Mouse (Mus musculus): ENCODE results near the gene Gm47791. TPM values are rescaled to one million over a fixed set of nuclear protein-coding genes. Genes with fewer than 3 reads are reported as not detected.

Gene Gm47791
- total RNA-seq (2021) (not detected), polyA plus RNA-seq (2012; rRNA removed) (not detected in 2 replicates)
- long read RNA-seq, result 0 reads

- no peak for DNase-seq
These were observed at the start of gene Gm47791 for GRCm38 (mm10) chr1:82771022-82771586. TSS of gene Gm47791 (minus strand) at chr1:82771243.

GRCm38 (mm10) chr1:82820626-82821186, 49.7 kb upstream of the Gm47791 start:
- DNase-seq, result no peak

DNA sequence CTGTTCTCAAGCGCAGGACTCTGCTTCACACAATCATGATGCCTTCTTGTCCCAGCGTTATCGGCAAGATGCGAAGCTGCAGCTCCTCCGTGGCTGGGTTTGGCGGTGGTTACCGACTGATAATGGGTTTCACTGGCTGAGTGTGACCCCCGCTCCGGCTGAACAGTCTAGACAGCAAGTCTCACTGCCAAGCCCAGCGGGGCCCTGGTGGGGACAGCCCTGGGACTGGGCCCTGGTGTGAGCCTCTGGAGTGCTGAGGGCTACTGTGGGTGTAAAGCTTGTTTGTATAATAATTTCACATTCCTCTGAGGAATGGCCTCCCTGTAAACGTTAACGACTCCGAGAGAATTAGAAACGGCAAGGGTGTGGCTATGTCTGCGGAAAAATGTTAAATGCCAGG, 49.1 kb upstream of the Gm47791 start:
- DNase-seq, result no peak

DNA sequence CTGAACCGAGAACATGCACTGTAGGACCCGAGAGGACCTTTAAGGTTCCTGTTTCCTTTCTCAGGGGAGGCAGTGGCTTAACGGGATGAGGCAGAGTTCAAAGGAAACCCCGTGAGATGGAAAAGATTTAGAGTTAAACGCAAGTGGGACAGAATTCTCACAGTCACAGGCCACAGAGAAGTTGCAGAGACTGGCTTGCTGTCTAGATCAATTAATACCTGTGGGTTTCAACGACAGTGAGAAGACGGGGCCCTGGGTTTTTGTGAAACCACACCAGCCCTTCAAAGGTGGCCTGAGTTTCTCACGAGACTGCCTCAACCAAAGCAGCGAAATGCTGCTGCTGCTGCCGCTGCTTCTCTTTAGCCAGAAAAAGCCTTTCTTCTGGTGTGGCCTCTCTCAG, 48.3 kb upstream of the Gm47791 start:
- DNase-seq, result no peak

- peak; percentile 28 for DNase-seq
These were observed 45.1 kb upstream of the Gm47791 start for GRCm38 (mm10) chr1:82815941-82816716.

GRCm38 (mm10) chr1:82811766-82812165, 40.7 kb upstream of the Gm47791 start:
- peak; percentile 81 for DNase-seq

- DNase-seq, result no peak
These were observed 37.5 kb upstream of the Gm47791 start for GRCm38 (mm10) chr1:82808564-82808963.

- DNase-seq, result no peak
These were observed 36.2 kb upstream of the Gm47791 start for GRCm38 (mm10) chr1:82807206-82807605.

DNA sequence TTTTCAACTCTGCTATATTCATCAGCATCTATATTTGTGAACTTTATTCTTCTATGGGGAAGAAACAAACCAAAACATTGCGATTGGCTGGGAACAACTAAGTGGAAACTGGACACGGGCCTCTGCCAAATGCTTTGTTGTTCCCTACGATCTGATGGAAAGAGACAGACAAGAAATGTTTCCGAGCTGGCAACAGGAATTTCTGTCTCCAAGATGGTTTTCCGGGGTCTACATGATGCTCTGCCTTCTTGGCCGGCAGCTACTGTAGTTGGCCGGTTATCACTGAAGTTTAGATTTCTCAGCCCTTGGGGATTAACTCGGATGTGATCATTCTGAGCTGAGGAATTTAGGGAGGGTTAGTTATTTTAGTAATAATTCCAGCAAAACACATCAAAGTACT, 35.3 kb upstream of the Gm47791 start:
- no peak for DNase-seq

- no peak for DNase-seq
These were observed 33.0 kb upstream of the Gm47791 start for GRCm38 (mm10) chr1:82804059-82804458.

DNA sequence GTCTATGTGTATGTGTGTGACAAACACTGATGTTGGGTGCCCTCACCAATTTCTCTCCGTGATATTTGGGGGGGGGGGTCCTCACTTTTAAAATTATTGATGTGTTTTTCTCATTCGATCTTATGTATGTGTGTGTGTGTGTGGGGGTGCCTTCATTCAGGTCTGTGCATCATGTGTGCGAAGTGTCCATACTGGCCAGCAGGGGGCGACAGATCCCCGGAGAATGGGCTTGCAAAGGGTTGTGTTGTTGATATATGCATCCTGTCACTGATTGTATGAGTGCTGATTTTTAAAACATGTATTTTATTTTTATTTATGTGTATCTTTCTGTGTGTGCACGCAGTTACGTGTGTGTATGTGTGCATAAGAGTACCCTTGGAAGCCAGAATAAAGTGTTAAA, 32.6 kb upstream of the Gm47791 start:
- DNase-seq, result no peak

- no peak for DNase-seq
These were observed 30.2 kb upstream of the Gm47791 start for GRCm38 (mm10) chr1:82801105-82801783.

GRCm38 (mm10) chr1:82798922-82799321, 27.9 kb upstream of the Gm47791 start:
- peak; percentile 29 for DNase-seq

GRCm38 (mm10) chr1:82798304-82798703, 27.3 kb upstream of the Gm47791 start:
- peak; percentile 68 for DNase-seq

DNA sequence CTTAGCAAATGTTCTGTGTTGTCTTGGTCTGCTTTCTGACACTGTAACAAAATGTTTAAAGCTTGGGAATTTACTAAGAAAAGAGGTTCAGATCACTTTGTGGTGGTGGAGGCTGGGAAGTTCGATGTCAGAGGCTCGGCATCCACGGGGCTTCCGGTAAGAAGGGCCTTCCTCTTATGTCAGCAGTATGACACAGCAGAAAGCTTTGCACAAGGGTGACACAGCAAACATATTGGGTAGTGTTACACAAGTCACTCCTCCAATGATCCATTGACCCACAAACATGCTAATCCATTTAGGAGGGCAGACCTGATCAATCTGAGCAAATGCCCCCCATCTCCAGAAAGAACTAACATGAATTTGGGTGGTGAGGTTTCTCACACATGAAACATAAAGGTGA, 26.0 kb upstream of the Gm47791 start:
- DNase-seq, result no peak

DNA sequence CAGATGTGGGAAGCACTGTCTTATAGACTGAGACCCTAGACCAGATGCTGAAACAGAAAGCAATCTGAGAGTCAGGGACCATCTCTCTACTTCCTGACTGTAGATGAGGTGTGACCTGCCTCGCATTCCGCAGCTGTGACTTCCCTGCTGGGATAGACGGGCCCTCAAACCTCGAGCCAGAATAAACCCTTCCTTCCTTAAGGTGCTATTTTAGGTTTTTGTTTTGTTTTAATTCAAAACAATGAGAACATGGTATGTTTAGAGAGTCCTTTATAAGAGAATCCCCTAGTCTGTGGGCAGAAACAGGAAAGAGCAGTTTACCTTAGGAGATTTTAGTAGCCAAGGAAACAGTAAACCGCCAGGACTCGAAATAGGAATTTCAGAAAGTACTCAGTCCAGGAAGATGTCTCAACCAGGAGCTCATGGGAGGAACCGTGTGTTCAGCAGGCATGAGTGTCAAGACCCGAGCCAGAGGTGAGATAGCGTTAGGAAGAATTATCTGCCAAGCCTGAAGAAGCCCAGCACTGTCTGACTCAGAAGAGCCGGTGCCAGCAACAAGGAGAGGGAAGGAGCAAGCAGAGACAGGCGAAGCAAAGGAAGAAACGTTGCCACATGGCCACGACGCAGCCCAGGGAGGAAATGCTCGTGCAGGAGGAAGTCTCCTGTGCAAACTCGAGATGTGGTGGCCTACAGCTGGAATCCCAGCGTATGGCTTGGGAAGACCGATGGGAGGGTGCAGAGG, 24.8 kb upstream of the Gm47791 start:
- DNase-seq, result peak; percentile 34

DNA sequence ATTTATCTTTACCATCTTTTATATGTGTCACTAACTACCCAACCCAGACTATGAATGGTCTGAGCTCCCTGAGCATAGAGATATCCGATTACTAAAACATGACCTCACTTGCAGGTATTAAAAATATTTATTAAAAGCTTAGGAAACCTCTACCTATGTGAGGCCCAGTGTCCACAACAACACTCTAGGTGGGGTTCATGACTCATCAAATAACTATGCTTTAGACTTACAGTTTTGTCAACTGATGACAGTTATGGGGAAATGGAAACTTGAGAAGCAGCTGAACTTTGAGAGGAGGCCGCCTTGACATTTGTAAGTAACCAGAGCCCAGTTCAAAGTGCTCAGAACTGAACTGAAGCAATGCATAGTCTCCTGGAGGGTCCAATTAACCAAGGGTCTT, 24.2 kb upstream of the Gm47791 start:
- DNase-seq, result no peak

GRCm38 (mm10) chr1:82793986-82794385, 22.9 kb upstream of the Gm47791 start:
- DNase-seq, result no peak

DNA sequence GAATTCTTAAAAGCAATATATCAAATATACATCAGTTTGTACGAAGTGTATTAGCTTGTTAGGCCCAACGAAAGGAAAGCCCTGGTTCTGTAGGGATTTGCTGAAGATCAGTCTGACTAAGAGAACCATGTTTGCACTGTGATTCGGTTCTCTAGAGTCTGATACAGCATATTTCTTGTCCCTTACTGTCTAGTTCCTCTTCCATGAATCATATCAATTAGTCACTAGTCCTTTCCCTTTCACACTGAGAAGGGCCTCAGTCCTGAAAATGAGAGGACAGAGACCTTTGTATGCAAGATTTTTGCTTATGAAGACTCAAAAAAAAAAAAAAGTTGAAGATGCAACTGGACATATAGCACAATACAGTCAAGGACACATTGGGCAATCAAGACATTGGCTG, 22.1 kb upstream of the Gm47791 start:
- no peak for DNase-seq

GRCm38 (mm10) chr1:82792238-82792637, 21.2 kb upstream of the Gm47791 start:
- DNase-seq, result no peak

- DNase-seq, result no peak
These were observed 20.1 kb upstream of the Gm47791 start for GRCm38 (mm10) chr1:82791105-82791504.

DNA sequence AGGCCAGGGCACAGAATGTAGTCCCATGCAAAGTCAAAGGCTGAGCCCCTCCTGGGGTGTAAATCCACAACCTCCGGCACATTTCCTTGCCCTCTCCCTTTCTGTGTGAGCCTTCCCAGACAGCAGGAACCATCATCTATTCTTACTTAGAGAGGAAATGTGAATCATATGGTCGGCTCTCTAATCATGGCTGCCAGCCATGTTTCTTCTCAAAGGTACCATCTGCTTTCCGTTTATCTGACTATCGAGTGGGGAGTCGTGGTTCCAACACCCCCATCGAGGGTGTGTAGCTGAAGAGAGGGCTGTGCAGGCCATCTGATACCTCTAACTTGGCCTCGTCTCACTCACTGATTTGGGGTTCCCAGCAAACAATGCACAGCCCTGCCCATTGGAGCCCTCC, 17.0 kb upstream of the Gm47791 start:
- DNase-seq, result no peak
